Mouse (Mus musculus) MEL (cell line): ENCODE results near the gene Olfr713. TPM values are rescaled to one million over a fixed set of nuclear protein-coding genes. Genes with fewer than 3 reads are reported as not detected.

Experiments
- DNase-seq: peaks from one replicate; pipeline ENCODE4 v3.0.0; 2011; ENCODE audit warnings: low read depth, low spot score
- H3K27ac ChIP-seq: 2 replicates; pipeline ENCODE4 v1.5.1; 2012; ENCODE audit warnings: low read depth, mild to moderate bottlenecking, control low read depth, low read length, moderate library complexity; ENCODE audit not compliant: control insufficient read depth
- H3K27me3 ChIP-seq, 2 experiments: fragments of 150-350 bp in 1 of 2; sonication (generic) in 1 of 2; 2 replicates each; pipeline ENCODE4 v1.6.1; 2012; ENCODE audit warnings: low read length in 2 of 2, mild to moderate bottlenecking in 2 of 2, improper control_type of control experiment in 1 of 2, moderate library complexity in 1 of 2; ENCODE audit not compliant: insufficient read depth in 2 of 2, control insufficient read depth in 1 of 2
- H3K36me3 ChIP-seq, 2 experiments: 2 replicates each; pipeline ENCODE4 v1.6.1; 2012 to 2014; ENCODE audit warnings: low read length in 2 of 2, improper control_type of control experiment in 1 of 2, inconsistent platforms in 1 of 2, mild to moderate bottlenecking in 1 of 2; ENCODE audit not compliant: insufficient read depth in 2 of 2, control insufficient read depth in 1 of 2
- H3K4me1 ChIP-seq, 2 experiments: fragments of 150-350 bp in 1 of 2; sonication (generic) in 1 of 2; 2 replicates each; pipeline ENCODE4 v1.6.1; 2012; ENCODE audit warnings: low read length in 2 of 2, improper control_type of control experiment in 1 of 2, mild to moderate bottlenecking in 1 of 2; ENCODE audit not compliant: insufficient read depth in 2 of 2, control insufficient read depth in 1 of 2
- H3K4me3 ChIP-seq, 2 experiments: fragments of 150-350 bp in 1 of 2; sonication (generic) in 1 of 2; 2 replicates each; pipeline ENCODE4 v1.5.1; 2012; ENCODE audit warnings: low read depth in 2 of 2, low read length in 2 of 2, mild to moderate bottlenecking in 2 of 2, moderate library complexity in 2 of 2, control low read depth in 1 of 2, improper control_type of control experiment in 1 of 2; ENCODE audit not compliant: control insufficient read depth in 1 of 2, insufficient read depth in 1 of 2
- H3K79me2 ChIP-seq: 2 replicates; pipeline ENCODE4 v1.6.1; 2012; ENCODE audit warnings: mild to moderate bottlenecking, low read length, moderate library complexity; ENCODE audit not compliant: control insufficient read depth, poor library complexity, insufficient read depth
- H3K9ac ChIP-seq: 2 replicates; pipeline ENCODE4 v1.6.1; 2012; ENCODE audit warnings: low read depth, mild to moderate bottlenecking, control low read depth, low read length, moderate library complexity; ENCODE audit not compliant: control insufficient read depth, poor library complexity, severe bottlenecking
- H3K9me3 ChIP-seq: fragments of 150-350 bp; sonication (generic); replicated peaks from 2 replicates; pipeline ENCODE4 v1.6.1; 2012; ENCODE audit warnings: mild to moderate bottlenecking, low read length, improper control_type of control experiment, moderate library complexity; ENCODE audit not compliant: insufficient read depth
- BHLHE40 ChIP-seq: IDR thresholded peaks from 2 replicates; pipeline ENCODE4 v1.6.1; 2012; ENCODE audit warnings: low read depth, mild to moderate bottlenecking, inconsistent platforms, low read length, improper control_type of control experiment, borderline replicate concordance
- CHD1 ChIP-seq: IDR thresholded peaks from 2 replicates; pipeline ENCODE4 v1.6.1; 2012; ENCODE audit warnings: low read depth, mild to moderate bottlenecking, inconsistent platforms, low read length, improper control_type of control experiment
- CHD2 ChIP-seq: IDR thresholded peaks from 2 replicates; pipeline ENCODE4 v1.6.1; 2011; ENCODE audit warnings: low read length, improper control_type of control experiment
- CTCF ChIP-seq, 3 experiments: IDR thresholded peaks in 2 of 3; conservative IDR thresholded peaks in 1 of 3; 2 replicates each; pipeline ENCODE4 v1.5.1; 2011 to 2012; ENCODE audit warnings: low read length in 3 of 3, low read depth in 2 of 3, mild to moderate bottlenecking in 2 of 3, improper control_type of control experiment in 1 of 3, inconsistent platforms in 1 of 3, mixed read lengths in 1 of 3, moderate library complexity in 1 of 3; ENCODE audit not compliant: control insufficient read depth in 1 of 3, insufficient read depth in 1 of 3, poor library complexity in 1 of 3, severe bottlenecking in 1 of 3
- EP300 ChIP-seq, 2 experiments: IDR thresholded peaks; 2 replicates each; pipeline ENCODE4 v1.6.1; 2011; ENCODE audit warnings: improper control_type of control experiment in 2 of 2, low read length in 2 of 2, low read depth in 1 of 2, mild to moderate bottlenecking in 1 of 2
- ETS1 ChIP-seq: IDR thresholded peaks from 2 replicates; pipeline ENCODE4 v1.6.1; 2012; ENCODE audit warnings: low read depth, mild to moderate bottlenecking, inconsistent platforms, low read length, improper control_type of control experiment, moderate library complexity
- GABPA ChIP-seq: IDR thresholded peaks from 2 replicates; pipeline ENCODE4 v1.6.1; 2012; ENCODE audit warnings: low read depth, mild to moderate bottlenecking, inconsistent platforms, low read length, improper control_type of control experiment, moderate library complexity
- GATA1 ChIP-seq: IDR thresholded peaks from 2 replicates; pipeline ENCODE4 v1.6.1; 2011; ENCODE audit warnings: low read depth, low read length, improper control_type of control experiment
- JUND ChIP-seq: IDR thresholded peaks from 2 replicates; pipeline ENCODE4 v1.6.1; 2011; ENCODE audit warnings: low read depth, mild to moderate bottlenecking, improper control_type of control experiment, low read length
- KAT2A ChIP-seq: conservative IDR thresholded peaks from 2 replicates; pipeline ENCODE4 v1.6.1; 2012; ENCODE audit warnings: low read depth, low read length, improper control_type of control experiment, inconsistent platforms
- MAFK ChIP-seq: IDR thresholded peaks from 2 replicates; pipeline ENCODE4 v1.6.1; 2011; ENCODE audit warnings: low read depth, mild to moderate bottlenecking, low read length, improper control_type of control experiment, borderline replicate concordance
- MXI1 ChIP-seq: IDR thresholded peaks from 2 replicates; pipeline ENCODE4 v1.6.1; 2011; ENCODE audit warnings: mild to moderate bottlenecking, low read depth, low read length, improper control_type of control experiment
- NRF1 ChIP-seq: IDR thresholded peaks from 2 replicates; pipeline ENCODE4 v1.6.1; 2014; ENCODE audit warnings: low read depth, mild to moderate bottlenecking, inconsistent platforms, low read length, improper control_type of control experiment, moderate library complexity; ENCODE audit not compliant: poor library complexity, insufficient read depth, severe bottlenecking
- POLR2AphosphoS5 ChIP-seq: IDR thresholded peaks from 2 replicates; pipeline ENCODE4 v1.6.1; 2012; ENCODE audit warnings: low read depth, borderline replicate concordance, mild to moderate bottlenecking, inconsistent platforms, low read length, moderate library complexity, mixed read lengths
- RAD21 ChIP-seq: IDR thresholded peaks from 2 replicates; pipeline ENCODE4 v1.6.1; 2011; ENCODE audit warnings: mild to moderate bottlenecking, low read depth, low read length, improper control_type of control experiment
- RCOR1 ChIP-seq: IDR thresholded peaks from 2 replicates; pipeline ENCODE4 v1.6.1; 2012; ENCODE audit warnings: low read depth, mild to moderate bottlenecking, inconsistent platforms, low read length, improper control_type of control experiment
- SIN3A ChIP-seq: IDR thresholded peaks from 2 replicates; pipeline ENCODE4 v1.6.1; 2012; ENCODE audit warnings: low read length, improper control_type of control experiment, inconsistent platforms
- TAL1 ChIP-seq: IDR thresholded peaks from 2 replicates; pipeline ENCODE4 v1.6.1; 2012; ENCODE audit warnings: mild to moderate bottlenecking, inconsistent platforms, low read length, moderate library complexity, mixed read lengths
- TCF12 ChIP-seq: IDR thresholded peaks from 2 replicates; pipeline ENCODE4 v1.6.1; 2014; ENCODE audit warnings: low read depth, mild to moderate bottlenecking, inconsistent platforms, low read length, improper control_type of control experiment, moderate library complexity
- UBTF ChIP-seq: IDR thresholded peaks from 2 replicates; pipeline ENCODE4 v1.6.1; 2012; ENCODE audit warnings: low read depth, mild to moderate bottlenecking, inconsistent platforms, low read length, improper control_type of control experiment, moderate library complexity, borderline replicate concordance; ENCODE audit not compliant: insufficient read depth
- ZMIZ1 ChIP-seq: IDR thresholded peaks from 2 replicates; pipeline ENCODE4 v1.6.1; 2012; ENCODE audit warnings: low read depth, mild to moderate bottlenecking, inconsistent platforms, low read length, improper control_type of control experiment, moderate library complexity
- polyA plus RNA-seq, 2 experiments: library from polyadenylated mRNA; stranded (reverse) in 1 of 2; unstranded in 1 of 2; fragments of >175 nt in 1 of 2; fragments of >200 nt in 1 of 2; gene quantifications; 2 replicates each; pipeline versions ENCODE4 v1.2.1 to v1.2.4; 2012; ENCODE audit warnings: low replicate concordance in 2 of 2, low read depth in 1 of 2; ENCODE audit not compliant: insufficient read length in 2 of 2, insufficient read depth in 1 of 2, missing spikeins in 1 of 2
- total RNA-seq: library from RNA; depleted of rRNA; stranded (reverse); fragments of 300-350 nt; gene quantifications from 2 replicates; pipeline ENCODE4 v1.2.3, GENCODE M21; 2012

Olfr713 gene
- total and polyA plus RNA-seq, 3 experiments: not detected

- TF ChIP-seq UBTF (no peak), SIN3A (no peak), MXI1 (no peak)
Measured at GRCm38 (mm10) chr7:107000798-107001197, 30.2 kb upstream of the Olfr713 start (continued).

- Histone ChIP-seq H3K79me2 (no peaks in the 10 kb centered on the region), H3K27me3 (no peaks in the 10 kb centered on the region), H3K27ac (no peak overlapping the region), H3K9me3 (no peaks in the 10 kb centered on the region), H3K9ac (no peak overlapping the region), H3K36me3 (peaks cover 0 to 2% of the 10 kb centered on the region in 2 experiments; a peak in 1 of 4 replicates), H3K4me3 (no peak overlapping the region), H3K4me1 (no peaks in the 10 kb centered on the region; a peak in 1 of 4 replicates)
- DNase-seq: peak; percentile 16
- no peak for TF ChIP-seq CHD2
- peak; percentile 89 for TF ChIP-seq TCF12
- TF ChIP-seq JUND: no peak
- TF ChIP-seq GATA1: peak; percentile 85
- TF ChIP-seq TAL1: peak; percentile 28
- peak; percentile 63 to 80 for TF ChIP-seq EP300 (IDR thresholded peaks at IDR 0.05; ENCODE audit: low read depth in 1 of 2, low read length in 2 of 2)
- TF ChIP-seq ETS1: 0 out of 2 replicates have a peak, but pooled peaks have one; percentile 38
- TF ChIP-seq RCOR1: 0 out of 2 replicates have a peak, but pooled peaks have one; percentile 34
Measured at GRCm38 (mm10) chr7:107004169-107004568, 26.8 kb upstream of the Olfr713 start.

- TF ChIP-seq MAFK (no peak), MXI1 (no peak), POLR2AphosphoS5 (no peak), RAD21 (no peak), GATA1 (no peak), BHLHE40 (no peak), EP300 (IDR thresholded peaks at IDR 0.05; ENCODE audit: low read depth in 1 of 2, low read length in 2 of 2) (no peak), NRF1 (no peak), CHD1 (no peak), RCOR1 (no peak), KAT2A (no peak), SIN3A (no peak), GABPA (no peak), CHD2 (no peak), ZMIZ1 (no peak), CTCF (IDR thresholded peaks at IDR 0.05 in 2 of 3, conservative IDR thresholded peaks at IDR 0.05 in 1 of 3; ENCODE audit: control insufficient read depth in 1 of 3, insufficient read depth in 1 of 3, low read depth in 2 of 3, low read length in 3 of 3, poor library complexity in 1 of 3, severe bottlenecking in 1 of 3) (no peak)
- H3K27ac ChIP-seq: no peak within 1 kb of the TSS
- H3K36me3 ChIP-seq: peaks cover 0 to 2% of the 10 kb centered on the region in 2 experiments; a peak in 1 of 4 replicates
- no peak within 1 kb of the TSS for H3K4me3 ChIP-seq
- no peaks in the 10 kb centered on the region; a peak in 1 of 4 replicates for H3K4me1 ChIP-seq
- no peak within 1 kb of the TSS for H3K9ac ChIP-seq
- no peaks in the 10 kb centered on the region for H3K27me3 ChIP-seq
- H3K79me2 ChIP-seq: no peaks in the 10 kb centered on the region
- DNase-seq: no peak
- H3K9me3 ChIP-seq: no peaks in the 10 kb centered on the region
Measured at GRCm38 (mm10) chr7:107005972-107006371, 25.0 kb upstream of the Olfr713 start, which contains the start of gene Olfr2. Gene Olfr2, minus strand, starts transcription at chr7:107006072.
